Comparison of ENCODE assay signal across 9 mouse cellular contexts in genomic region chr7:83443596-83444278, GRCm38 (mm10).
DNase-seq lines count a peak whose midpoint lies in the region; ATAC-seq lines count a peak whose summit lies in the region.
"Had no signal": no experiment of that assay in that cellular context is flagged by ENCODE, and none has a peak within 500 bp of the region (broad histone marks: within the 10 kb centered on the region; RNA-seq: fewer than 3 reads in every experiment).

No protein-coding gene starts in this region.

- no peak overlapping the region for H3K4me3 ChIP-seq in kidney, embryonic 14.5 days (ENCODE audit: low read length)
- no peak overlapping the region for H3K4me3 ChIP-seq in hindbrain, embryonic 12.5 days
- H3K4me3 ChIP-seq in midbrain, embryonic 15.5 days = no peak overlapping the region
- H3K4me3 ChIP-seq: liver, embryonic 15.5 days had no signal

- no peak overlapping the region for H3K4me2 ChIP-seq in kidney, embryonic 14.5 days (replicated peaks; ENCODE audit: low read depth, low read length)
- H3K4me2 ChIP-seq in hindbrain, embryonic 12.5 days (replicated peaks) = no peak overlapping the region
- no peak overlapping the region for H3K4me2 ChIP-seq in midbrain, embryonic 15.5 days
- H3K4me2 ChIP-seq: liver, embryonic 15.5 days had no signal

- ATAC-seq in kidney, embryonic 14.5 days (ENCODE audit: low FRiP score, low TSS enrichment) = peak; percentile 81
- no peak; the same call in 1 of the 2 replicates for ATAC-seq in hindbrain, embryonic 12.5 days (ENCODE audit: low FRiP score)
- no peak; the same call in 1 of the 2 replicates for ATAC-seq in midbrain, embryonic 15.5 days (replicated peaks)

- peaks cover 30% of the 10 kb centered on the region for H3K4me1 ChIP-seq in kidney, embryonic 14.5 days (ENCODE audit: control insufficient read depth, insufficient read depth, low read length)
- peaks cover 10% of the 10 kb centered on the region for H3K4me1 ChIP-seq in hindbrain, embryonic 12.5 days
- peaks cover 9% of the 10 kb centered on the region for H3K4me1 ChIP-seq in midbrain, embryonic 15.5 days
- H3K4me1 ChIP-seq: liver, embryonic 15.5 days had no signal

- H3K27me3 ChIP-seq in kidney, embryonic 14.5 days (ENCODE audit: control insufficient read depth, insufficient read depth, low read length) = no peaks in the 10 kb centered on the region
- no peaks in the 10 kb centered on the region for H3K27me3 ChIP-seq in hindbrain, embryonic 12.5 days
- H3K27me3 ChIP-seq in midbrain, embryonic 15.5 days (replicated peaks) = no peaks in the 10 kb centered on the region
- H3K27me3 ChIP-seq: liver, embryonic 15.5 days had no signal

- no peaks in the 10 kb centered on the region for H3K9me3 ChIP-seq in kidney, embryonic 14.5 days (ENCODE audit: control insufficient read depth, low read length)
- no peaks in the 10 kb centered on the region for H3K9me3 ChIP-seq in hindbrain, embryonic 12.5 days (replicated peaks)
- H3K9me3 ChIP-seq in midbrain, embryonic 15.5 days = no peaks in the 10 kb centered on the region
- H3K9me3 ChIP-seq: liver, embryonic 15.5 days had no signal

- H3K9ac ChIP-seq in kidney, embryonic 14.5 days (ENCODE audit: low read depth, low read length) = no peak overlapping the region
- no peak overlapping the region for H3K9ac ChIP-seq in hindbrain, embryonic 12.5 days
- no peak overlapping the region for H3K9ac ChIP-seq in midbrain, embryonic 15.5 days
- H3K9ac ChIP-seq: liver, embryonic 15.5 days had no signal

- H3K36me3 ChIP-seq in kidney, embryonic 14.5 days (ENCODE audit: control insufficient read depth, insufficient read depth, low read length) = no peaks in the 10 kb centered on the region
- H3K36me3 ChIP-seq in hindbrain, embryonic 12.5 days = no peaks in the 10 kb centered on the region
- H3K36me3 ChIP-seq in midbrain, embryonic 15.5 days (replicated peaks) = no peaks in the 10 kb centered on the region
- H3K36me3 ChIP-seq: liver, embryonic 15.5 days had no signal

- no peak for DNase-seq in kidney, adult 8-10 months
- peak; percentile 77 for DNase-seq in embryo, embryonic 9.5 days (ENCODE audit: extremely low spot score)
- DNase-seq in adrenal gland, postnatal 25 days = no peak
- DNase-seq in ovary, postnatal 36 days (ENCODE audit: low spot score) = no peak
- DNase-seq in layer of hippocampus, postnatal 10 days (ENCODE audit: low spot score in 2 of 2) = no peak

- H3K27ac ChIP-seq in kidney, embryonic 14.5 days (ENCODE audit: low read depth, low read length) = peak overlapping the region; percentile 84
- peak overlapping the region; percentile 19; the same call in 1 of the 2 replicates for H3K27ac ChIP-seq in hindbrain, embryonic 12.5 days
- H3K27ac ChIP-seq in midbrain, embryonic 15.5 days = 0 out of 2 replicates have a peak overlapping the region, but pooled peaks have one; percentile 6
- H3K27ac ChIP-seq: liver, embryonic 15.5 days had no signal

- 13% methylated on average over 16 of the region's 16 CpGs for WGBS in kidney, embryonic 14.5 days
- WGBS in hindbrain, embryonic 12.5 days = 27% methylated on average over 16 of the region's 16 CpGs
- WGBS in midbrain, embryonic 15.5 days = 15% methylated on average over 16 of the region's 16 CpGs

Comparison
In these comparisons a context has a peak if more than half of its experiments do, and no peak if none do; other contexts are left out.
1. H3K27ac ChIP-seq: peak in every context shown above with its lines; median percentile 84 in kidney, embryonic 14.5 days; 19 in hindbrain, embryonic 12.5 days; 6 in midbrain, embryonic 15.5 days.